Mouse (Mus musculus): ENCODE measurements around the gene Rasl11a.

DNA sequence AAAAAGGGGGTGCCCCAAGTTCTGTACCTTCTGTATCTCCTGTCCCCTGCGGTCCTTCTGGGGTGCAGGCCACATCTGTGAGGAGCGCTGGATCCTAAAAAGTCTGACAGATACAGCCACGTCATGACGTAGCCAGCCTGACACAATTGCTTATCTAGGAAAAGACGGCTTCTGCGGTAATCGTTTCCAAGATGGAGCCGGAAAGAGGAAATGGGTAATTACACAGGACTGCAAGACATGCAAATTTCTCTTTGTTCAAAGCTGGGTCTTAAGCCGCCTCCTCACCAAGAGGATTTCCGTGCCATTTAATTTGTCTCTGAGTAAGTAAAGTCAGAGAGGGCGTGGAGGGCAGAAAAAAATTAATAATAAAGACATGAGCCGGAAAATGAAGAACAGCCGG is 52.1 kb downstream of the Rasl11a start:
- TF ChIP-seq POLR2A (IDR thresholded peaks at IDR 0.05; ENCODE audit: insufficient read depth, low read depth, low read length) (no peak), CTCF (IDR thresholded peaks at IDR 0.05; ENCODE audit: insufficient read depth, low read depth, low read length) (no peak)

Measured in olfactory bulb, adult 2 months (tissue).